Mouse (Mus musculus) ES-Bruce4 (cell line): ENCODE results near the gene Snx15.

Experiments used
- CTCF ChIP-seq: IDR thresholded peaks from one replicate; pipeline ENCODE4 v1.8.1; 2011; ENCODE audit warnings: low read depth, low read length
- EP300 ChIP-seq: IDR thresholded peaks from 2 replicates; pipeline ENCODE4 v1.6.1; 2011; ENCODE audit warnings: low read depth, low read length; ENCODE audit not compliant: insufficient read depth
- POLR2A ChIP-seq: IDR thresholded peaks from one replicate; pipeline ENCODE4 v1.8.1; 2011; ENCODE audit warnings: low read length; ENCODE audit not compliant: insufficient read depth

- TF ChIP-seq EP300 (no peak), CTCF (peak; percentile 3), POLR2A (no peak)
Measured at GRCm38 (mm10) chr19:6126289-6126688, 1.8 kb downstream of the Snx15 start.
